Mouse (Mus musculus): ENCODE data around the gene Orm2.

DNA sequence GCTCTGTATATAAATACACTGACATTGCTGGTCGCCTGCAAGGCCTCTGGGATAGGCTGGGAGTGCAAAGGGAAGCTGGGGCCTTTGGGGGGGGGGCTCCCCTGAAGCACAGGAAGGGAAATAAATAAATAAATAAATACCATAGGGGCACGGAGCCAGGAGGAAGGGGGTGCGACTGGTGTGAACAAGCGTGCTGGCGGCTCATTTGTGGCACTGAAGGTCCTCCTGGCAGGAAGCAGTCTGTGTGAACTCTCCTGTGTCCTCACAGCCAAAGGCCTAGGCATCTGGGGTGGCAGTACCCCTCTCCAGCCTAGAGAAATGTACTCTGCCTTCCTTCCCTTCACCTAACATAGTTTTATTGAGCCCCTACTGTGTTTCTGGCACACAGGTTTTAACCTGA lies 52.7 kb downstream of the Orm2 start:
- TF ChIP-seq POLR2A (IDR thresholded peaks at IDR 0.05; ENCODE audit: low read depth, low read length) (no peak), CTCF (IDR thresholded peaks at IDR 0.05; ENCODE audit: extremely low read depth, insufficient read length, insufficient replicate concordance, low read depth, low read length) (no peak)

Data from small intestine, adult 2 months (tissue).